Comparison of ENCODE assay signal across 30 mouse cellular contexts in genomic region chr12:100688177-100688576, GRCm38 (mm10). TPM values are rescaled to one million over a fixed set of nuclear protein-coding genes. Genes with fewer than 3 reads are reported as not detected.
DNase-seq lines count a peak whose midpoint lies in the region; ATAC-seq and TF ChIP-seq lines count a peak whose summit lies in the region.
"Had no signal": no experiment of that assay in that cellular context is flagged by ENCODE, and none has a peak within 500 bp of the region (broad histone marks: within the 10 kb centered on the region; RNA-seq: fewer than 3 reads in every experiment).

No protein-coding gene starts in this region.

- no peak for DNase-seq in heart, postnatal 36 days
- DNase-seq in liver, embryonic 13.5 days: no peak
- DNase-seq in layer of hippocampus, adult 2 months (ENCODE audit: low spot score in 2 of 2): no peak
- no peak for DNase-seq in right cerebral cortex, postnatal 25 days
- DNase-seq: adrenal gland, postnatal 14 days; cerebellum, adult 11 months; cerebellum, adult 9-10 months; cerebellum, postnatal 36 days; embryo, embryonic 11 days; gastrocnemius, postnatal 36 days; heart, postnatal 10 days; kidney, adult 9 months; kidney, postnatal 10 days; lung, postnatal 36 days; spleen, adult 18-20 months; thymus, postnatal 14 days had no signal

- H3K27ac ChIP-seq in heart, embryonic 14.5 days (replicated peaks in 1 of 2; ENCODE audit: control insufficient read depth in 1 of 2, insufficient read depth in 1 of 2, low read depth in 2 of 2, low read length in 2 of 2): peak overlapping the region in 1 of 2 experiments; percentile 64; a peak in 2 of 4 replicates
- peak overlapping the region; percentile 34; the same call in 1 of the 2 replicates for H3K27ac ChIP-seq in liver, embryonic 13.5 days
- no peak overlapping the region for H3K27ac ChIP-seq in layer of hippocampus, adult 2 months
- H3K27ac ChIP-seq: embryonic facial prominence, embryonic 12.5 days; hindbrain, embryonic 13.5 days; left cerebral cortex, adult 2 months; limb, embryonic 12.5 days; liver, embryonic 15.5 days; midbrain, embryonic 10.5 days; midbrain, embryonic 15.5 days had no signal

- ATAC-seq in heart, embryonic 14.5 days (ENCODE audit: insufficient number of reproducible peaks, insufficient read depth, low FRiP score, low read depth): peak; percentile 77; the same call in 1 of the 2 replicates
- ATAC-seq in megakaryocyte, adult 5-6 weeks (ENCODE audit: poor library complexity, severe bottlenecking): no peak
- ATAC-seq in liver, embryonic 13.5 days (ENCODE audit: low read depth): peak; percentile 87
- peak; percentile 95 for ATAC-seq in megakaryocyte-erythroid progenitor cell, adult 5-6 weeks (replicated peaks; ENCODE audit: low FRiP score, low TSS enrichment, poor library complexity, severe bottlenecking)
- ATAC-seq: forebrain, embryonic 14.5 days; intestine, postnatal 0 days; midbrain, embryonic 15.5 days had no signal

- no peaks in the 10 kb centered on the region for H3K27me3 ChIP-seq in heart, embryonic 14.5 days (ENCODE audit: control insufficient read depth, insufficient read depth, low read length)
- no peaks in the 10 kb centered on the region for H3K27me3 ChIP-seq in megakaryocyte, embryonic 14.5 days (replicated peaks)
- no peaks in the 10 kb centered on the region for H3K27me3 ChIP-seq in liver, embryonic 13.5 days
- H3K27me3 ChIP-seq: CH12.LX; embryonic facial prominence, embryonic 12.5 days; hindbrain, embryonic 13.5 days; limb, embryonic 12.5 days; liver, embryonic 15.5 days; midbrain, embryonic 15.5 days had no signal

- intact Hi-C loops in heart, postnatal 36 days (cut with DNase I): no loop called here

- H3K4me1 ChIP-seq in heart, embryonic 14.5 days (ENCODE audit: control insufficient read depth in 2 of 2, insufficient read depth in 2 of 2, low read length in 2 of 2): peaks cover 0 to 17% of the 10 kb centered on the region in 2 experiments; a peak in 2 of 4 replicates
- peaks cover 35% of the 10 kb centered on the region for H3K4me1 ChIP-seq in megakaryocyte, embryonic 14.5 days
- peaks cover 11% of the 10 kb centered on the region for H3K4me1 ChIP-seq in liver, embryonic 13.5 days (replicated peaks)
- H3K4me1 ChIP-seq: hindbrain, embryonic 13.5 days; liver, embryonic 15.5 days; midbrain, embryonic 15.5 days had no signal

- no peak for TF ChIP-seq CTCF in layer of hippocampus, adult 2 months (conservative IDR thresholded peaks at IDR 0.05)

- no peaks in the 10 kb centered on the region for H3K9me3 ChIP-seq in heart, embryonic 14.5 days (ENCODE audit: control insufficient read depth, low read length)
- no peaks in the 10 kb centered on the region for H3K9me3 ChIP-seq in megakaryocyte, embryonic 14.5 days
- H3K9me3 ChIP-seq in liver, embryonic 13.5 days (replicated peaks): no peaks in the 10 kb centered on the region
- H3K9me3 ChIP-seq: embryonic facial prominence, embryonic 12.5 days; hindbrain, embryonic 13.5 days; limb, embryonic 12.5 days; liver, embryonic 15.5 days; midbrain, embryonic 10.5 days; midbrain, embryonic 15.5 days had no signal

- no peak overlapping the region for H3K9ac ChIP-seq in heart, embryonic 14.5 days (ENCODE audit: low read length)
- H3K9ac ChIP-seq in liver, embryonic 13.5 days: 0 out of 2 replicates have a peak overlapping the region, but pooled peaks have one; percentile 6
- H3K9ac ChIP-seq: embryonic facial prominence, embryonic 12.5 days; hindbrain, embryonic 13.5 days; limb, embryonic 12.5 days; liver, embryonic 15.5 days; midbrain, embryonic 15.5 days had no signal

- no peaks in the 10 kb centered on the region for H3K36me3 ChIP-seq in heart, embryonic 14.5 days (ENCODE audit: control insufficient read depth, insufficient read depth, low read length)
- H3K36me3 ChIP-seq in megakaryocyte, embryonic 14.5 days (replicated peaks; ENCODE audit: low read length): no peaks in the 10 kb centered on the region
- no peaks in the 10 kb centered on the region for H3K36me3 ChIP-seq in liver, embryonic 13.5 days
- H3K36me3 ChIP-seq: embryonic facial prominence, embryonic 12.5 days; hindbrain, embryonic 13.5 days; limb, embryonic 12.5 days; liver, embryonic 15.5 days; midbrain, embryonic 10.5 days; midbrain, embryonic 15.5 days had no signal

- no peak overlapping the region for H3K4me3 ChIP-seq in heart, embryonic 14.5 days (ENCODE audit: control insufficient read depth in 1 of 2, insufficient read depth in 1 of 2, low read depth in 1 of 2, low read length in 2 of 2)
- peak overlapping the region; percentile 40 for H3K4me3 ChIP-seq in megakaryocyte, embryonic 14.5 days (replicated peaks)
- H3K4me3 ChIP-seq in liver, embryonic 13.5 days (replicated peaks): no peak overlapping the region
- no peak overlapping the region for H3K4me3 ChIP-seq in layer of hippocampus, adult 2 months
- H3K4me3 ChIP-seq: embryonic facial prominence, embryonic 12.5 days; hindbrain, embryonic 13.5 days; left cerebral cortex, adult 2 months; limb, embryonic 12.5 days; liver, embryonic 15.5 days; midbrain, embryonic 10.5 days; midbrain, embryonic 15.5 days had no signal

- peak overlapping the region; percentile 11; the same call in 1 of the 2 replicates for H3K4me2 ChIP-seq in heart, embryonic 14.5 days (ENCODE audit: low read length)
- no peak overlapping the region for H3K4me2 ChIP-seq in liver, embryonic 13.5 days
- H3K4me2 ChIP-seq: embryonic facial prominence, embryonic 12.5 days; hindbrain, embryonic 13.5 days; limb, embryonic 12.5 days; liver, embryonic 15.5 days; midbrain, embryonic 15.5 days had no signal

RNA-seq across cellular contexts. Expression of gene Rps6ka5, which starts 38.6 kb away (rescaled TPM):
- 5.6 and 5.8 TPM in 2 replicates for polyA plus RNA-seq in heart, embryonic 14.5 days (2014; fragmentation: Nextera tagmentation; extraction: Ambion mirVana)
- total RNA-seq in heart, postnatal 36 days (2021): 10 to 100 TPM; 12.5 to 16.5 TPM
- 1.3 and 4.9 TPM in 2 replicates for polyA plus RNA-seq in megakaryocyte, embryonic 14.5 days (2012; ENCODE audit: insufficient read depth, low replicate concordance)
- 18.2 and 19.4 TPM in 2 replicates for total RNA-seq in megakaryocyte, adult 5-6 weeks (2015)
- total RNA-seq in megakaryocyte, adult 5-6 weeks (2017): 30.9 and 37.6 TPM in 2 replicates
- polyA plus RNA-seq in liver, embryonic 13.5 days (2015; fragmentation: Nextera tagmentation; extraction: Ambion mirVana): 1.4 and 1.6 TPM in 2 replicates
- 11.5 and 17.8 TPM in 2 replicates for total RNA-seq in megakaryocyte-erythroid progenitor cell, adult 5-6 weeks (2014; fragmentation: Nextera tagmentation)
- 20.8 and 33.6 TPM in 2 replicates for total RNA-seq in megakaryocyte-erythroid progenitor cell, adult 5-6 weeks (2017)
- 10 to 100 TPM; 25.7 to 26.0 TPM for total RNA-seq in layer of hippocampus, adult 2 months (2021)
